Mouse (Mus musculus): ENCODE measurements around the gene Rbms3. TPM values are rescaled to one million over a fixed set of nuclear protein-coding genes. Genes with fewer than 3 reads are reported as not detected.

Gene Rbms3
- polyA plus RNA-seq, 1 experiment from 2014 or later: 44.5 TPM

- Histone ChIP-seq H3K4me2 (ENCODE audit: low read length) (peak overlapping the region; percentile 68), H3K9ac (ENCODE audit: low read depth, low read length) (peak overlapping the region; percentile 78), H3K27ac (peak overlapping the region; percentile 82), H3K9me3 (replicated peaks; ENCODE audit: low read length) (no peaks in the 10 kb centered on the region), H3K4me1 (replicated peaks; ENCODE audit: insufficient read depth, low read length) (peaks cover 17% of the 10 kb centered on the region), H3K4me3 (replicated peaks; ENCODE audit: low read depth, low read length) (peak overlapping the region; percentile 70), H3K27me3 (ENCODE audit: insufficient read depth, low read length) (no peaks in the 10 kb centered on the region), H3K36me3 (ENCODE audit: insufficient read depth, low read length) (no peaks in the 10 kb centered on the region)
- WGBS: 14% methylated on average over 13 of the region's 13 CpGs
- DNase-seq (ENCODE audit: low spot score) (peak; percentile 36), ATAC-seq (replicated peaks; ENCODE audit: low FRiP score, low read depth) (peak; percentile 42; the same call in 1 of the 2 replicates)
- no peak for TF ChIP-seq CTCF (IDR thresholded peaks at IDR 0.05; ENCODE audit: low read depth)
Measured at GRCm38 (mm10) chr9:117250036-117250830, 379.5 kb downstream of the Rbms3 start.

- TF ChIP-seq CTCF (IDR thresholded peaks at IDR 0.05; ENCODE audit: low read depth): no peak
- Histone ChIP-seq H3K27ac (peak overlapping the region; percentile 52; the same call in 1 of the 2 replicates), H3K9ac (ENCODE audit: low read depth, low read length) (no peak overlapping the region), H3K4me2 (ENCODE audit: low read length) (peak overlapping the region; percentile 42), H3K9me3 (replicated peaks; ENCODE audit: low read length) (no peaks in the 10 kb centered on the region), H3K36me3 (ENCODE audit: insufficient read depth, low read length) (no peaks in the 10 kb centered on the region), H3K4me3 (replicated peaks; ENCODE audit: low read depth, low read length) (no peak overlapping the region), H3K27me3 (ENCODE audit: insufficient read depth, low read length) (no peaks in the 10 kb centered on the region), H3K4me1 (replicated peaks; ENCODE audit: insufficient read depth, low read length) (peaks cover 17% of the 10 kb centered on the region)
- ATAC-seq (replicated peaks; ENCODE audit: low FRiP score, low read depth): no peak
- 12% methylated on average over 5 of the region's 5 CpGs for WGBS
- DNase-seq (ENCODE audit: low spot score): peak; percentile 82
Measured at GRCm38 (mm10) chr9:117247311-117247980, 382.3 kb downstream of the Rbms3 start.

- Histone ChIP-seq H3K4me1 (replicated peaks; ENCODE audit: insufficient read depth, low read length) (peaks cover 17% of the 10 kb centered on the region), H3K4me3 (replicated peaks; ENCODE audit: low read depth, low read length) (no peak overlapping the region), H3K4me2 (ENCODE audit: low read length) (peak overlapping the region; percentile 42; the same call in 1 of the 2 replicates), H3K9me3 (replicated peaks; ENCODE audit: low read length) (peaks cover 7% of the 10 kb centered on the region), H3K9ac (ENCODE audit: low read depth, low read length) (no peak overlapping the region), H3K27me3 (ENCODE audit: insufficient read depth, low read length) (no peaks in the 10 kb centered on the region), H3K36me3 (ENCODE audit: insufficient read depth, low read length) (peaks cover 5% of the 10 kb centered on the region; the same call in 1 of the 2 replicates), H3K27ac (peak overlapping the region; percentile 57; the same call in 1 of the 2 replicates)
- 71% methylated on average over 12 of the region's 12 CpGs for WGBS
- no peak for TF ChIP-seq CTCF (IDR thresholded peaks at IDR 0.05; ENCODE audit: low read depth)
- no peak for ATAC-seq (replicated peaks; ENCODE audit: low FRiP score, low read depth)
- peak; percentile 55 for DNase-seq (ENCODE audit: low spot score)
Measured at GRCm38 (mm10) chr9:117246173-117246572, 383.5 kb downstream of the Rbms3 start.

GRCm38 (mm10) chr9:117243365-117243764 lies 386.3 kb downstream of the Rbms3 start:
- H3K4me3 ChIP-seq (replicated peaks; ENCODE audit: low read depth, low read length): no peak overlapping the region
- ATAC-seq (replicated peaks; ENCODE audit: low FRiP score, low read depth) (no peak), DNase-seq (ENCODE audit: low spot score) (no peak)
- no peak overlapping the region for H3K4me2 ChIP-seq (ENCODE audit: low read length)
- WGBS: 80% methylated on average over 7 of the region's 7 CpGs
- peaks cover 5% of the 10 kb centered on the region; the same call in 1 of the 2 replicates for H3K36me3 ChIP-seq (ENCODE audit: insufficient read depth, low read length)
- peaks cover 12% of the 10 kb centered on the region; the same call in 1 of the 2 replicates for H3K4me1 ChIP-seq (replicated peaks; ENCODE audit: insufficient read depth, low read length)
- no peaks in the 10 kb centered on the region for H3K27me3 ChIP-seq (ENCODE audit: insufficient read depth, low read length)
- H3K9ac ChIP-seq (ENCODE audit: low read depth, low read length): no peak overlapping the region
- peaks cover 7% of the 10 kb centered on the region for H3K9me3 ChIP-seq (replicated peaks; ENCODE audit: low read length)
- TF ChIP-seq CTCF (IDR thresholded peaks at IDR 0.05; ENCODE audit: low read depth): no peak
- H3K27ac ChIP-seq: no peak overlapping the region

- TF ChIP-seq CTCF (IDR thresholded peaks at IDR 0.05; ENCODE audit: low read depth): no peak
- Histone ChIP-seq H3K36me3 (ENCODE audit: insufficient read depth, low read length) (no peaks in the 10 kb centered on the region), H3K4me3 (replicated peaks; ENCODE audit: low read depth, low read length) (no peak overlapping the region), H3K4me2 (ENCODE audit: low read length) (no peak overlapping the region), H3K9ac (ENCODE audit: low read depth, low read length) (no peak overlapping the region), H3K27ac (no peak overlapping the region), H3K27me3 (ENCODE audit: insufficient read depth, low read length) (no peaks in the 10 kb centered on the region), H3K9me3 (replicated peaks; ENCODE audit: low read length) (no peaks in the 10 kb centered on the region), H3K4me1 (replicated peaks; ENCODE audit: insufficient read depth, low read length) (no peaks in the 10 kb centered on the region; the same call in 1 of the 2 replicates)
- 64% methylated on average over 6 of the region's 6 CpGs for WGBS
- ATAC-seq (replicated peaks; ENCODE audit: low FRiP score, low read depth): no peak
- peak; percentile 62 for DNase-seq (ENCODE audit: low spot score)
Measured at GRCm38 (mm10) chr9:117234726-117235075, 395.0 kb downstream of the Rbms3 start.

- WGBS: 89% methylated on average over 5 of the region's 5 CpGs
- Histone ChIP-seq H3K4me2 (ENCODE audit: low read length) (no peak overlapping the region), H3K9ac (ENCODE audit: low read depth, low read length) (no peak overlapping the region), H3K36me3 (ENCODE audit: insufficient read depth, low read length) (no peaks in the 10 kb centered on the region), H3K9me3 (replicated peaks; ENCODE audit: low read length) (no peaks in the 10 kb centered on the region), H3K4me1 (replicated peaks; ENCODE audit: insufficient read depth, low read length) (no peaks in the 10 kb centered on the region; the same call in 1 of the 2 replicates), H3K27me3 (ENCODE audit: insufficient read depth, low read length) (no peaks in the 10 kb centered on the region), H3K27ac (no peak overlapping the region), H3K4me3 (replicated peaks; ENCODE audit: low read depth, low read length) (no peak overlapping the region)
- TF ChIP-seq CTCF (IDR thresholded peaks at IDR 0.05; ENCODE audit: low read depth): no peak
- DNase-seq (ENCODE audit: low spot score) (no peak), ATAC-seq (replicated peaks; ENCODE audit: low FRiP score, low read depth) (no peak)
Measured at GRCm38 (mm10) chr9:117234065-117234725, 395.5 kb downstream of the Rbms3 start.

All from kidney, postnatal 0 days (tissue).